Mouse (Mus musculus): ENCODE results near the gene Nrde2.

Nrde2 gene

GRCm38 (mm10) chr12:100180802-100181201 lies 21.3 kb upstream of the Nrde2 start:
- DNase-seq (ENCODE audit: extremely low spot score, low read depth, low spot score) = no peak

- DNase-seq (ENCODE audit: extremely low spot score, low read depth, low spot score) = no peak
Observed at GRCm38 (mm10) chr12:100178898-100179440, 19.5 kb upstream of the Nrde2 start.

- DNase-seq (ENCODE audit: extremely low spot score, low read depth, low spot score) = peak; percentile 77
Observed at GRCm38 (mm10) chr12:100176469-100177056, 17.1 kb upstream of the Nrde2 start.

- no peak for DNase-seq (ENCODE audit: extremely low spot score, low read depth, low spot score)
Observed at GRCm38 (mm10) chr12:100172481-100172880, 13.0 kb upstream of the Nrde2 start.

GRCm38 (mm10) chr12:100167931-100168871 lies 8.7 kb upstream of the Nrde2 start:
- DNase-seq (ENCODE audit: extremely low spot score, low read depth, low spot score) = no peak

GRCm38 (mm10) chr12:100167502-100167901 lies 8.0 kb upstream of the Nrde2 start:
- DNase-seq (ENCODE audit: extremely low spot score, low read depth, low spot score) = no peak

- DNase-seq (ENCODE audit: extremely low spot score, low read depth, low spot score) = no peak
Observed at GRCm38 (mm10) chr12:100166939-100167338, 7.5 kb upstream of the Nrde2 start.

- DNase-seq (ENCODE audit: extremely low spot score, low read depth, low spot score) = no peak
Observed at GRCm38 (mm10) chr12:100166177-100166576, 6.7 kb upstream of the Nrde2 start.

DNA sequence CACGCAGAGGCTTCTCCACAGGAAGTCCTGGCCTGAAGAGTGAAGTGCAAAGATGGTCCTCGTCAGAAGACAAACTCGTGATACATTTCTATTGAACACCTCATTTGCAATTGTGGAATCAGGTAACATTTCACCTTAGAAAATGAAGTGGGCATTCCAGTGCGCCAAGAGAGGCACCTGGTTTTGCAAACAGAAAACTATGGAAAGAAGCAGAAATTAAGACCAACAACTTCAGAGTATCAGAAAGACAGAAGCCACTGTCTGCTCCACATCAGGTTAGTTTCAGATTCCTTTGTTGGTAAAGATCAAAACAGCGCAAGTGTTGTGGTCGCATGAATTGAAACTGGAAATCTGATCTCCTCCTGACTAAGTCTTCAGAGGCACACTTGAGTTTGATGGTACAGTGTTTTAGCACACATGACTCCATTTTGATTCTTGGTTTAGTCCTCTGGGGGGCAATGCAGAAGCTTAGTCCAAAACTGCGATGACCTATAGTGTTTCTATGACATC lies 5.6 kb upstream of the Nrde2 start:
- DNase-seq (ENCODE audit: extremely low spot score, low read depth, low spot score) = no peak

- DNase-seq (ENCODE audit: extremely low spot score, low read depth, low spot score) = no peak
Observed at GRCm38 (mm10) chr12:100152466-100152865, 7.0 kb downstream of the Nrde2 start.

- no peak for DNase-seq (ENCODE audit: extremely low spot score, low read depth, low spot score)
Observed at GRCm38 (mm10) chr12:100144269-100144668, 15.2 kb downstream of the Nrde2 start.

- DNase-seq (ENCODE audit: extremely low spot score, low read depth, low spot score) = no peak
Observed at GRCm38 (mm10) chr12:100143737-100144136, 15.7 kb downstream of the Nrde2 start.

- no peak for DNase-seq (ENCODE audit: extremely low spot score, low read depth, low spot score)
Observed at GRCm38 (mm10) chr12:100142848-100143523, 16.5 kb downstream of the Nrde2 start.

DNA sequence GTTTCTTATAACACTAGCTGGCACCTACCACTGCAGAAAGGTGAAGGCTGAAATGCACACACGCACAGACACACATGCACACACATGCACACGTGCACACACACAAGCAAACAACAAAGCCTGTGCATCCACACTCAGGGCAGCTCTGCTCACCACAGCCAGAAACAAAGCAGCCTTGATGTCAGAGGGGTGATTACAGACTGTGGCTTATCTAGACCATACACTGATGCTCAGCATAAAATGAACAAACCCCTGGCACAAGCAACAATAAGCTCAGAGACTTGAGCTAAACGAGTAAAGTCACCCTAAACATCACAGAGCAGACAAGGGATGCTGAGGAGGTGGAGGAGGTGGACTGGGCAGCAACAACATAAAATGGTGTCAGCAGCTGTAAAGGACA lies 24.3 kb downstream of the Nrde2 start:
- DNase-seq (ENCODE audit: extremely low spot score, low read depth, low spot score) = no peak

DNA sequence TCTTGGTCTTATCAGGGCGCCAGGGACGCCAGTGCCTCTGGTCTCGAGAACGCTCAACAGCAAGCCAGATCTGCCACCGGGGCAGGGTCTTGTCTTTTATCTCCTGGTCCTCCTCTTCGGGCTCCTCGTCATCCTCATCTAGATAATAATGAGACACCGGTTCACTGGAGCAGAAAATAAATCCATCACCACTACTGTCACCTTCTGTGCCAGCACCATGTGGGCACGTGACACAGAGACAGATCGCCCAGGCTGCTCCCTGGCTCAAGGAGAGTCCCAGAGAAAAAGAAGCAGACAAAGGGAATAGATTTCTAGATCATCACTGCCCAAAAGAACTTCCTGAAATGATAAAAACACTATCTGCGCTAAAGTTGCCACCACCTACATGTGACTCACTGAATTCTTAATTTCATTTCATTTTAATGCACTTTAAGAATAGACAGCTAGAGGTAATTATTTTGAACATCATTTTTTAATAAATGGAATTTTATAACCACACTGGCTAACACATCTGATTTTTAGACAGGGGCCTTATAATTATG lies 25.0 kb downstream of the Nrde2 start:
- DNase-seq (ENCODE audit: extremely low spot score, low read depth, low spot score) = no peak

GRCm38 (mm10) chr12:100131655-100132054 lies 27.8 kb downstream of the Nrde2 start:
- no peak for DNase-seq (ENCODE audit: extremely low spot score, low read depth, low spot score)

- no peak for DNase-seq (ENCODE audit: extremely low spot score, low read depth, low spot score)
Observed at GRCm38 (mm10) chr12:100131167-100131566, 28.3 kb downstream of the Nrde2 start.

GRCm38 (mm10) chr12:100128961-100129360 lies 30.5 kb downstream of the Nrde2 start:
- DNase-seq (ENCODE audit: extremely low spot score, low read depth, low spot score) = no peak

DNA sequence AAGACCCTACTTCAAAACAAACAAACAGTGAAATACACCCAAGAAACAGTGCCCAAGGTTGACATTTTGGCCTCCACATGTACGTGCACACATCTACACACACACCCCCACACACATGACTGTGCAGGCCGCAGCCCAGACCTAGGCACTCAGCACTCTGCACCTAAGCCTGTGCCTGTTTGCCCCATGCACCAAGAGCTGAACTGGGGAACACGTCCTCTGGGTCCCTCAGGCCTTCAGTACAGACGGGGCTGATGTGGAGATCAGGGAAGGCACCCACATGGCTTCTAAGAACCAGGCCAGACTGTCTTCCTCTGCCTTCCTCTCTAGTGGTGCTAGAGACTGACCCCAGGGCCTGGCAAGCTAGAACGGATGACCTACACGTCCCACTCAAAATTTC lies 30.9 kb downstream of the Nrde2 start:
- DNase-seq (ENCODE audit: extremely low spot score, low read depth, low spot score) = no peak

- no peak for DNase-seq (ENCODE audit: extremely low spot score, low read depth, low spot score)
Observed at GRCm38 (mm10) chr12:100127866-100128480, 31.5 kb downstream of the Nrde2 start.
